Comparison of ENCODE assay signal across 20 mouse cellular contexts in genomic region chr7:6885416-6885815, GRCm38 (mm10).
DNase-seq lines count a peak whose midpoint lies in the region; ATAC-seq lines count a peak whose summit lies in the region.
"Had no signal": no experiment of that assay in that cellular context is flagged by ENCODE, and none has a peak within 500 bp of the region (broad histone marks: within the 10 kb centered on the region; RNA-seq: fewer than 3 reads in every experiment).

No protein-coding gene starts in this region.

- no peak overlapping the region for H3K27ac ChIP-seq in heart, embryonic 11.5 days (ENCODE audit: low read depth, low read length)
- no peak overlapping the region for H3K27ac ChIP-seq in midbrain, embryonic 11.5 days (ENCODE audit: low read depth, low read length)
- no peak overlapping the region for H3K27ac ChIP-seq in midbrain, embryonic 16.5 days (ENCODE audit: low read length)
- H3K27ac ChIP-seq: heart, embryonic 13.5 days; liver, embryonic 15.5 days; midbrain, embryonic 10.5 days had no signal

- no peaks in the 10 kb centered on the region for H3K9me3 ChIP-seq in heart, embryonic 11.5 days (replicated peaks; ENCODE audit: control insufficient read depth, low read length)
- no peaks in the 10 kb centered on the region for H3K9me3 ChIP-seq in midbrain, embryonic 11.5 days (ENCODE audit: control insufficient read depth, low read length)
- no peaks in the 10 kb centered on the region for H3K9me3 ChIP-seq in midbrain, embryonic 16.5 days (replicated peaks; ENCODE audit: control insufficient read depth, low read length, poor library complexity, severe bottlenecking)
- H3K9me3 ChIP-seq: heart, embryonic 13.5 days; liver, embryonic 15.5 days; midbrain, embryonic 10.5 days had no signal

- 0 out of 2 replicates have a peak, but pooled peaks cover 7% of the 10 kb centered on the region for H3K4me1 ChIP-seq in heart, embryonic 11.5 days (ENCODE audit: control insufficient read depth, insufficient read depth, low read length)
- H3K4me1 ChIP-seq in midbrain, embryonic 11.5 days (ENCODE audit: control insufficient read depth, insufficient read depth, low read length): peaks cover 2% of the 10 kb centered on the region; the same call in 1 of the 2 replicates
- H3K4me1 ChIP-seq in midbrain, embryonic 16.5 days (ENCODE audit: control insufficient read depth, insufficient read depth, low read length): peaks cover 12% of the 10 kb centered on the region
- H3K4me1 ChIP-seq: liver, embryonic 15.5 days had no signal

- no peak overlapping the region for H3K9ac ChIP-seq in heart, embryonic 11.5 days (ENCODE audit: low read depth, low read length)
- H3K9ac ChIP-seq in midbrain, embryonic 11.5 days (ENCODE audit: low read length): no peak overlapping the region
- H3K9ac ChIP-seq in midbrain, embryonic 16.5 days (ENCODE audit: low read depth, low read length): no peak overlapping the region
- H3K9ac ChIP-seq: forebrain, postnatal 0 days; heart, embryonic 13.5 days; liver, embryonic 15.5 days had no signal

- no peaks in the 10 kb centered on the region for H3K36me3 ChIP-seq in heart, embryonic 11.5 days (ENCODE audit: control insufficient read depth, insufficient read depth, low read length)
- no peaks in the 10 kb centered on the region for H3K36me3 ChIP-seq in midbrain, embryonic 11.5 days (ENCODE audit: control insufficient read depth, insufficient read depth, low read length)
- H3K36me3 ChIP-seq in midbrain, embryonic 16.5 days (ENCODE audit: control insufficient read depth, insufficient read depth, low read length): no peaks in the 10 kb centered on the region
- H3K36me3 ChIP-seq: heart, embryonic 13.5 days; liver, embryonic 15.5 days; midbrain, embryonic 10.5 days had no signal

- H3K4me2 ChIP-seq in heart, embryonic 11.5 days: no peak overlapping the region
- no peak overlapping the region for H3K4me2 ChIP-seq in midbrain, embryonic 11.5 days
- H3K4me2 ChIP-seq in midbrain, embryonic 16.5 days (ENCODE audit: low read length): no peak overlapping the region
- H3K4me2 ChIP-seq: heart, embryonic 13.5 days; liver, embryonic 15.5 days had no signal

- H3K4me3 ChIP-seq in heart, embryonic 11.5 days (ENCODE audit: low read depth, low read length): no peak overlapping the region
- no peak overlapping the region for H3K4me3 ChIP-seq in midbrain, embryonic 11.5 days (ENCODE audit: low read depth, low read length)
- H3K4me3 ChIP-seq in midbrain, embryonic 16.5 days (ENCODE audit: low read depth, low read length): no peak overlapping the region
- H3K4me3 ChIP-seq: erythroblast, embryonic 14.5 days; heart, embryonic 13.5 days; liver, embryonic 15.5 days; midbrain, embryonic 10.5 days had no signal

- intact Hi-C loops in heart, postnatal 10 days (cut with DNase I): no loop called here

- no peak for ATAC-seq in heart, embryonic 11.5 days (replicated peaks; ENCODE audit: insufficient number of reproducible peaks, low FRiP score, low TSS enrichment)
- ATAC-seq in midbrain, embryonic 11.5 days (ENCODE audit: low FRiP score): no peak
- no peak for ATAC-seq in midbrain, embryonic 16.5 days
- ATAC-seq: forebrain, postnatal 0 days; hindbrain, embryonic 16.5 days had no signal

- DNase-seq in adrenal gland, postnatal 10 days: peak; percentile 2
- DNase-seq in adrenal gland, adult 2 months: no peak
- DNase-seq in heart, postnatal 10 days: peak; percentile 5 to 13
- DNase-seq in midbrain, embryonic 11.5 days (ENCODE audit: low spot score, missing footprints): peak; percentile 31
- DNase-seq in lung, postnatal 4 days: peak; percentile 10 to 50
- no peak for DNase-seq in spleen, postnatal 4 days (ENCODE audit: low spot score in 2 of 2)
- DNase-seq: adrenal gland, postnatal 36 days; cerebellum, adult 9-11 months; forebrain, postnatal 0 days; layer of hippocampus, postnatal 36 days; left cerebral cortex, postnatal 4 days; spleen, adult 18-20 months; thymus, postnatal 25 days had no signal

- no peaks in the 10 kb centered on the region for H3K27me3 ChIP-seq in heart, embryonic 11.5 days (ENCODE audit: control insufficient read depth, insufficient read depth, low read length)
- H3K27me3 ChIP-seq in midbrain, embryonic 11.5 days (ENCODE audit: control insufficient read depth, insufficient read depth, low read length): no peaks in the 10 kb centered on the region
- H3K27me3 ChIP-seq in midbrain, embryonic 16.5 days (ENCODE audit: control insufficient read depth, insufficient read depth, low read depth, low read length): no peaks in the 10 kb centered on the region
- H3K27me3 ChIP-seq: heart, embryonic 13.5 days; liver, embryonic 15.5 days had no signal

- 59% methylated on average over 7 of the region's 7 CpGs for WGBS in heart, embryonic 11.5 days (ENCODE audit: insufficient replicate concordance)
- 91% methylated on average over 7 of the region's 7 CpGs for WGBS in midbrain, embryonic 11.5 days
- WGBS in midbrain, embryonic 16.5 days: 76% methylated on average over 7 of the region's 7 CpGs

Comparison
In these comparisons a context has a peak if more than half of its experiments do, and no peak if none do; other contexts are left out.
1. DNase-seq: peak in adrenal gland, postnatal 10 days (single experiment), heart, postnatal 10 days (2 of 2), midbrain, embryonic 11.5 days (single experiment) and lung, postnatal 4 days (2 of 2); none in adrenal gland, adult 2 months (single experiment) and spleen, postnatal 4 days (0 of 2).